Mouse (Mus musculus) forebrain, embryonic 12.5 days (tissue): ENCODE data around the gene Cyb5r3. TPM values are rescaled to one million over a fixed set of nuclear protein-coding genes. Genes with fewer than 3 reads are reported as not detected.

Experiments used
- ATAC-seq: fragments of 200-750 bp; cut with Nextera tagmentation; 2 replicates; pipeline ENCODE4 v1.8.0; 2017; ENCODE audit warnings: moderate TSS enrichment; ENCODE audit not compliant: low FRiP score
- H3K27ac ChIP-seq: fragments of 300-500 bp; sonication (generic); 2 replicates; pipeline ENCODE4 v1.5.1; 2016; ENCODE audit warnings: mild to moderate bottlenecking
- H3K27me3 ChIP-seq: fragments of 300-500 bp; sonication (generic); 2 replicates; pipeline ENCODE4 v1.6.1; 2016; ENCODE audit warnings: mild to moderate bottlenecking
- H3K36me3 ChIP-seq: fragments of 300-500 bp; sonication (generic); replicated peaks from 2 replicates; pipeline ENCODE4 v1.6.1; 2016; ENCODE audit warnings: mild to moderate bottlenecking
- H3K4me1 ChIP-seq: fragments of 300-500 bp; sonication (generic); 2 replicates; pipeline ENCODE4 v1.6.1; 2016
- H3K4me2 ChIP-seq: fragments of 300-500 bp; sonication (generic); 2 replicates; pipeline ENCODE4 v1.6.1; 2016; ENCODE audit warnings: mild to moderate bottlenecking, moderate library complexity
- H3K4me3 ChIP-seq: fragments of 300-500 bp; sonication (generic); replicated peaks from 2 replicates; pipeline ENCODE4 v1.5.1; 2016; ENCODE audit warnings: mild to moderate bottlenecking
- H3K9ac ChIP-seq: fragments of 300-500 bp; sonication (generic); 2 replicates; pipeline ENCODE4 v1.6.1; 2016; ENCODE audit warnings: mild to moderate bottlenecking
- H3K9me3 ChIP-seq: fragments of 300-500 bp; sonication (generic); 2 replicates; pipeline ENCODE4 v1.6.1; 2016
- WGBS: fragments of 180-500 bp; shearing (Covaris S2); methylation state at CpG from one replicate; pipeline ENCODE4 v1.1.7; 2016; 5-methylcytosine and 5-hydroxymethylcytosine counted together
- polyA plus RNA-seq: library from polyadenylated mRNA; unstranded; fragments of >200 nt; fragmentation: Nextera tagmentation; extraction: Ambion mirVana; gene quantifications from 2 replicates; pipeline ENCODE4 v1.2.1, GENCODE M21; 2016

The Cyb5r3 gene
- polyA plus RNA-seq, 1 experiment from 2014 or later: 125 TPM

- Histone ChIP-seq H3K4me1 (no peaks in the 10 kb centered on the region), H3K4me3 (no peak overlapping the region), H3K27me3 (no peaks in the 10 kb centered on the region), H3K9ac (no peak overlapping the region), H3K36me3 (no peaks in the 10 kb centered on the region), H3K4me2 (no peak overlapping the region), H3K27ac (no peak overlapping the region), H3K9me3 (no peaks in the 10 kb centered on the region)
- ATAC-seq: no peak
- 58% methylated on average over 4 of the region's 4 CpGs for WGBS
Measured at GRCm38 (mm10) chr15:83181800-83182330, 9.5 kb upstream of the Cyb5r3 start.

GRCm38 (mm10) chr15:83180004-83180403, 7.6 kb upstream of the Cyb5r3 start:
- 87% methylated on average over 6 of the region's 6 CpGs for WGBS
- Histone ChIP-seq H3K9me3 (no peaks in the 10 kb centered on the region), H3K27ac (no peak overlapping the region), H3K4me1 (no peaks in the 10 kb centered on the region), H3K27me3 (no peaks in the 10 kb centered on the region), H3K4me3 (no peak overlapping the region), H3K9ac (no peak overlapping the region), H3K4me2 (no peak overlapping the region), H3K36me3 (no peaks in the 10 kb centered on the region)
- no peak for ATAC-seq

- H3K9ac ChIP-seq: no peak overlapping the region
Measured at GRCm38 (mm10) chr15:83176653-83177052, 4.3 kb upstream of the Cyb5r3 start.

GRCm38 (mm10) chr15:83173914-83174884, 1.8 kb upstream of the Cyb5r3 start:
- no peaks in the 10 kb centered on the region for H3K9me3 ChIP-seq
- peaks cover 31% of the 10 kb centered on the region for H3K4me1 ChIP-seq
- no peak overlapping the region for H3K27ac ChIP-seq
- no peak overlapping the region for H3K4me2 ChIP-seq
- 91% methylated on average over 14 of the region's 14 CpGs for WGBS
- no peaks in the 10 kb centered on the region for H3K27me3 ChIP-seq
- H3K36me3 ChIP-seq: no peaks in the 10 kb centered on the region
- no peak for ATAC-seq
- H3K9ac ChIP-seq: no peak overlapping the region
- no peak overlapping the region for H3K4me3 ChIP-seq

More at GRCm38 (mm10) chr15:83176653-83177052, 4.3 kb upstream of the Cyb5r3 start:
- ATAC-seq: no peak
- H3K4me2 ChIP-seq: no peak overlapping the region
- no peak overlapping the region for H3K4me3 ChIP-seq
- H3K27ac ChIP-seq: no peak overlapping the region
- no peaks in the 10 kb centered on the region for H3K27me3 ChIP-seq
- 86% methylated on average over 4 of the region's 4 CpGs for WGBS
- H3K4me1 ChIP-seq: peaks cover 10% of the 10 kb centered on the region; the same call in 1 of the 2 replicates
- H3K36me3 ChIP-seq: no peaks in the 10 kb centered on the region
- H3K9me3 ChIP-seq: no peaks in the 10 kb centered on the region

- peak overlapping the region; percentile 78 for H3K4me3 ChIP-seq
- H3K27me3 ChIP-seq: no peaks in the 10 kb centered on the region
- H3K27ac ChIP-seq: peak overlapping the region; percentile 84
- H3K4me1 ChIP-seq: peaks cover 31% of the 10 kb centered on the region
- H3K4me2 ChIP-seq: peak overlapping the region; percentile 69
- no peaks in the 10 kb centered on the region for H3K36me3 ChIP-seq
- no peaks in the 10 kb centered on the region for H3K9me3 ChIP-seq
- WGBS: under 1% methylated on average over 67 of the region's 67 CpGs
- ATAC-seq: peak; percentile 98
- H3K9ac ChIP-seq: peak overlapping the region; percentile 76
Measured at GRCm38 (mm10) chr15:83171712-83172481, 495 bp downstream of the Cyb5r3 start.

- Histone ChIP-seq H3K36me3 (no peaks in the 10 kb centered on the region), H3K4me1 (peaks cover 31% of the 10 kb centered on the region), H3K4me3 (peak overlapping the region; percentile 78), H3K4me2 (peak overlapping the region; percentile 69), H3K27me3 (no peaks in the 10 kb centered on the region), H3K9me3 (no peaks in the 10 kb centered on the region), H3K9ac (peak overlapping the region; percentile 76), H3K27ac (peak overlapping the region; percentile 75; the same call in 1 of the 2 replicates)
- 63% methylated on average over 8 of the region's 8 CpGs for WGBS
- no peak for ATAC-seq
Measured at GRCm38 (mm10) chr15:83170956-83171659, 1.3 kb downstream of the Cyb5r3 start.

GRCm38 (mm10) chr15:83169772-83170722, 2.3 kb downstream of the Cyb5r3 start:
- no peak overlapping the region for H3K27ac ChIP-seq
- peak overlapping the region; percentile 12; the same call in 1 of the 2 replicates for H3K9ac ChIP-seq
- H3K4me2 ChIP-seq: peak overlapping the region; percentile 2; the same call in 1 of the 2 replicates
- no peak for ATAC-seq
- WGBS: 88% methylated on average over 8 of the region's 8 CpGs
- H3K9me3 ChIP-seq: no peaks in the 10 kb centered on the region
- peaks cover 2% of the 10 kb centered on the region; the same call in 1 of the 2 replicates for H3K36me3 ChIP-seq
- H3K4me1 ChIP-seq: peaks cover 31% of the 10 kb centered on the region
- no peak overlapping the region for H3K4me3 ChIP-seq
- no peaks in the 10 kb centered on the region for H3K27me3 ChIP-seq

- no peak overlapping the region for H3K4me3 ChIP-seq
- H3K27ac ChIP-seq: no peak overlapping the region
- no peaks in the 10 kb centered on the region for H3K27me3 ChIP-seq
- no peak overlapping the region; the same call in 1 of the 2 replicates for H3K4me2 ChIP-seq
- peak overlapping the region; percentile 12; the same call in 1 of the 2 replicates for H3K9ac ChIP-seq
- H3K9me3 ChIP-seq: no peaks in the 10 kb centered on the region
- H3K4me1 ChIP-seq: peaks cover 31% of the 10 kb centered on the region
- 80% methylated on average over 7 of the region's 7 CpGs for WGBS
- H3K36me3 ChIP-seq: peaks cover 6% of the 10 kb centered on the region; the same call in 1 of the 2 replicates
- no peak for ATAC-seq
Measured at GRCm38 (mm10) chr15:83168875-83169771, 3.3 kb downstream of the Cyb5r3 start.

GRCm38 (mm10) chr15:83168311-83168710, 4.1 kb downstream of the Cyb5r3 start:
- WGBS: 86% methylated on average over 3 of the region's 3 CpGs
- H3K4me2 ChIP-seq: no peak overlapping the region
- H3K27me3 ChIP-seq: no peaks in the 10 kb centered on the region
- H3K36me3 ChIP-seq: peaks cover 10% of the 10 kb centered on the region; the same call in 1 of the 2 replicates
- ATAC-seq: no peak
- H3K9ac ChIP-seq: no peak overlapping the region
- H3K4me3 ChIP-seq: no peak overlapping the region
- peaks cover 31% of the 10 kb centered on the region for H3K4me1 ChIP-seq
- no peak overlapping the region for H3K27ac ChIP-seq
- H3K9me3 ChIP-seq: no peaks in the 10 kb centered on the region

- Histone ChIP-seq H3K9ac (no peak overlapping the region), H3K27ac (no peak overlapping the region), H3K4me2 (no peak overlapping the region), H3K9me3 (no peaks in the 10 kb centered on the region), H3K4me1 (peaks cover 24% of the 10 kb centered on the region), H3K4me3 (no peak overlapping the region), H3K27me3 (no peaks in the 10 kb centered on the region), H3K36me3 (peaks cover 10% of the 10 kb centered on the region; the same call in 1 of the 2 replicates)
- 91% methylated on average over 8 of the region's 8 CpGs for WGBS
- ATAC-seq: no peak
Measured at GRCm38 (mm10) chr15:83167550-83168065, 4.8 kb downstream of the Cyb5r3 start.
